Mouse (Mus musculus): Measurements from ENCODE around the gene Smok3b. TPM values are rescaled to one million over a fixed set of nuclear protein-coding genes. Genes with fewer than 3 reads are reported as not detected.
"Not testable (repeated sequence)": the region's sequence is repeated elsewhere in the genome, so short reads cannot be mapped to it uniquely, and the experiment has no call there.

The Smok3b gene
- polyA plus RNA-seq, 1 experiment from 2014 or later: not detected

GRCm38 (mm10) chr5:138019577-138019976 lies 1.7 kb upstream of the Smok3b start:
- H3K4me1 ChIP-seq; H3K4me2 ChIP-seq; H3K9me3 ChIP-seq; H3K27me3 ChIP-seq; H3K4me3 ChIP-seq (replicated peaks); H3K36me3 ChIP-seq (replicated peaks); ATAC-seq (ENCODE audit: low FRiP score); H3K27ac ChIP-seq; H3K9ac ChIP-seq: not testable (repeated sequence)
- 85% methylated on average over 4 of the region's 4 CpGs for WGBS

GRCm38 (mm10) chr5:138052894-138053293 lies 31.7 kb downstream of the Smok3b start, which contains the start of gene Smok3c:
Smok3c (plus strand) TSS chr5:138053194.
- H3K4me2 ChIP-seq; H3K36me3 ChIP-seq (replicated peaks); H3K4me1 ChIP-seq; H3K27me3 ChIP-seq; H3K4me3 ChIP-seq (replicated peaks); H3K9me3 ChIP-seq; ATAC-seq (ENCODE audit: low FRiP score); H3K9ac ChIP-seq; H3K27ac ChIP-seq: not testable (repeated sequence)
- no CpG with 5 or more reads among the region's 5 CpGs for WGBS

DNA sequence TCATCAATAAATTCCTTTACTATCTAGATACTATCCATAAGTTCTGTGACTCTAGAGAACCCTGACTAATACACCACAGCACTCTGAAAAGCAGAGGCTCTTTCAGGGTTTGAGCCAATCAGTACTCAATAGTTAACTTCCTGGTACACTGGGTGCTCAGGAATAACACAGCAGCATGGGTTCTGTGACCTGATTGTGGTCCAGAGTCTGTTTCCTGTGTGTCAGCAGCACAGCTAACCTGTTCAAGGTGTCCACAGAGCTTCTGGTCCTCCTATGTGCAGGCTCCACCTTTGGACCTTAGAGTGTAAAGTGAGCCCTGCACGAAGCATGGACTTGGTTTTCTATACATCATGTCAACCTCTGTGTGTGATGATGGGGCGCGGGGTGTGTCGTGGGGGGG lies 52.6 kb downstream of the Smok3b start:
- no peak overlapping the region for H3K9ac ChIP-seq
- no peak overlapping the region for H3K4me2 ChIP-seq
- H3K4me1 ChIP-seq: no peaks in the 10 kb centered on the region
- H3K27ac ChIP-seq: no peak overlapping the region
- H3K4me3 ChIP-seq (replicated peaks): no peak overlapping the region
- H3K27me3 ChIP-seq: no peaks in the 10 kb centered on the region
- 87% methylated on average over 4 of the region's 4 CpGs for WGBS
- no peaks in the 10 kb centered on the region for H3K36me3 ChIP-seq (replicated peaks)
- no peak for ATAC-seq (ENCODE audit: low FRiP score)
- no peaks in the 10 kb centered on the region for H3K9me3 ChIP-seq

- Histone ChIP-seq H3K36me3 (replicated peaks) (no peaks in the 10 kb centered on the region), H3K4me1 (no peaks in the 10 kb centered on the region), H3K9me3 (no peaks in the 10 kb centered on the region), H3K4me2 (no peak overlapping the region), H3K4me3 (replicated peaks) (no peak overlapping the region), H3K9ac (no peak overlapping the region), H3K27ac (no peak overlapping the region), H3K27me3 (peaks cover 3% of the 10 kb centered on the region; the same call in 1 of the 2 replicates)
- WGBS: 77% methylated on average over 3 of the region's 3 CpGs
- no peak for ATAC-seq (ENCODE audit: low FRiP score)
Measured at GRCm38 (mm10) chr5:138075684-138076083, 54.5 kb downstream of the Smok3b start.

DNA sequence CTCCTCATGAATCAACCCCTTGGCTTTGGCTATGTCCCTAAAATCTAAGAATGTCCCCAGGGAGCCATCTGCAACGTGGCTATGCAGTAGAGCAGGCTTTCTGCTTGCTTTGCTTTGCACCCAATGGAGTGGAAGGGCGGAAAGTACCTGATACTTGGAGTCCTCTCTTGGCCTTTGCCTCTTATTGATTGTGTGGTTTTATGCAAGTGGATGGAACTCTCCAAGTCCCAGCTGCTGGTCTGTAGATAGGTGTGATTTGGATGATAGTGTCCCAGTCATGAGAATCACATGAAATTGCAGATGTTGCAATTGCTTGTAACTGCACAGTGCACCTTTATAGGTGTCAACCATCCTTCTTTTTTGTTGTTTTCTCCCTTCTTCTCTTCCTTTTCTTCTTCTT lies 54.9 kb downstream of the Smok3b start:
- ATAC-seq (ENCODE audit: low FRiP score): no peak
- Histone ChIP-seq H3K4me2 (no peak overlapping the region), H3K27ac (no peak overlapping the region), H3K36me3 (replicated peaks) (no peaks in the 10 kb centered on the region), H3K4me3 (replicated peaks) (no peak overlapping the region), H3K27me3 (peaks cover 3% of the 10 kb centered on the region; the same call in 1 of the 2 replicates), H3K9ac (no peak overlapping the region), H3K9me3 (no peaks in the 10 kb centered on the region), H3K4me1 (no peaks in the 10 kb centered on the region)
- 55% methylated on average over 2 of the region's 2 CpGs for WGBS

- H3K36me3 ChIP-seq (replicated peaks): no peaks in the 10 kb centered on the region
- 90% methylated on average over 5 of the region's 5 CpGs for WGBS
- H3K27me3 ChIP-seq: peaks cover 8% of the 10 kb centered on the region
- no peaks in the 10 kb centered on the region for H3K9me3 ChIP-seq
- H3K9ac ChIP-seq: no peak overlapping the region
- H3K4me2 ChIP-seq: no peak overlapping the region
- H3K27ac ChIP-seq: no peak overlapping the region
- no peak overlapping the region for H3K4me3 ChIP-seq (replicated peaks)
- ATAC-seq (ENCODE audit: low FRiP score): no peak
- no peaks in the 10 kb centered on the region for H3K4me1 ChIP-seq
Measured at GRCm38 (mm10) chr5:138080456-138080855, 59.2 kb downstream of the Smok3b start.

GRCm38 (mm10) chr5:138081446-138081845 lies 60.2 kb downstream of the Smok3b start:
- no peak overlapping the region for H3K27ac ChIP-seq
- no peak overlapping the region for H3K4me3 ChIP-seq (replicated peaks)
- H3K27me3 ChIP-seq: peaks cover 8% of the 10 kb centered on the region
- ATAC-seq (ENCODE audit: low FRiP score): no peak
- WGBS: 84% methylated on average over 9 of the region's 9 CpGs
- no peak overlapping the region for H3K9ac ChIP-seq
- H3K36me3 ChIP-seq (replicated peaks): no peaks in the 10 kb centered on the region
- no peak overlapping the region for H3K4me2 ChIP-seq
- H3K9me3 ChIP-seq: no peaks in the 10 kb centered on the region
- peaks cover 6% of the 10 kb centered on the region for H3K4me1 ChIP-seq

GRCm38 (mm10) chr5:138083318-138083900 lies 62.2 kb downstream of the Smok3b start:
- no peak overlapping the region for H3K4me2 ChIP-seq
- WGBS: 71% methylated on average over 2 of the region's 2 CpGs
- peaks cover 7% of the 10 kb centered on the region; the same call in 1 of the 2 replicates for H3K36me3 ChIP-seq (replicated peaks)
- no peak overlapping the region for H3K9ac ChIP-seq
- H3K27ac ChIP-seq: no peak overlapping the region
- peaks cover 18% of the 10 kb centered on the region for H3K4me1 ChIP-seq
- H3K9me3 ChIP-seq: no peaks in the 10 kb centered on the region
- H3K4me3 ChIP-seq (replicated peaks): no peak overlapping the region
- peaks cover 8% of the 10 kb centered on the region for H3K27me3 ChIP-seq
- no peak for ATAC-seq (ENCODE audit: low FRiP score)

- no peak overlapping the region for H3K4me3 ChIP-seq (replicated peaks)
Measured at GRCm38 (mm10) chr5:138083936-138084335, 62.7 kb downstream of the Smok3b start.

DNA sequence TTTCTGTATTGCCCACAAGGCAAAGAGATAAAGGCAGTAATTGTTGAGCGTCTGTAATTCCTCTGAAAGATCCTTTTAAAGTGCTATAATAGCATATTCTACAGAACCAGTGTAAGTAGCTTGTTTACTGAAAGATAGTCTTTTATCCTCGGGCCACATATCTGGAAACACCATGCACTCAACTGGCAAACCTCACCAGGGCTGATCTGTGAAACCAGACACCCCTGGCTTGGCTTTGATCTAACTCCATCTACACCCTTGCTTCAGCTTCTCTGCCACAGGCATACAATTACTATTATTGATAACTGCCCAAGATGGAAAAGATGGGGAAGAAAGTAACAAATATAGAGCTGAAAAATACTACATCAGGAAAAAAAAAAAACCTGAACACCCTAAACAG lies 63.3 kb downstream of the Smok3b start:
- Histone ChIP-seq H3K9me3 (no peaks in the 10 kb centered on the region), H3K27ac (no peak overlapping the region), H3K9ac (peak overlapping the region; percentile 97; the same call in 1 of the 2 replicates), H3K4me2 (peak overlapping the region; percentile 73), H3K4me1 (peaks cover 24% of the 10 kb centered on the region), H3K4me3 (replicated peaks) (peak overlapping the region; percentile 89; the same call in 1 of the 2 replicates), H3K27me3 (peaks cover 6% of the 10 kb centered on the region; the same call in 1 of the 2 replicates), H3K36me3 (replicated peaks) (peaks cover 15% of the 10 kb centered on the region)
- ATAC-seq (ENCODE audit: low FRiP score): peak; percentile 20; the same call in 1 of the 2 replicates
- WGBS: 77% methylated on average over 2 of the region's 2 CpGs

More at GRCm38 (mm10) chr5:138083936-138084335, 62.7 kb downstream of the Smok3b start:
- Histone ChIP-seq H3K4me2 (no peak overlapping the region), H3K36me3 (replicated peaks) (peaks cover 11% of the 10 kb centered on the region), H3K4me1 (peaks cover 22% of the 10 kb centered on the region), H3K27ac (no peak overlapping the region), H3K9me3 (no peaks in the 10 kb centered on the region), H3K9ac (no peak overlapping the region), H3K27me3 (peaks cover 8% of the 10 kb centered on the region)
- no peak for ATAC-seq (ENCODE audit: low FRiP score)
- WGBS: 89% methylated on average over 2 of the region's 2 CpGs

DNA sequence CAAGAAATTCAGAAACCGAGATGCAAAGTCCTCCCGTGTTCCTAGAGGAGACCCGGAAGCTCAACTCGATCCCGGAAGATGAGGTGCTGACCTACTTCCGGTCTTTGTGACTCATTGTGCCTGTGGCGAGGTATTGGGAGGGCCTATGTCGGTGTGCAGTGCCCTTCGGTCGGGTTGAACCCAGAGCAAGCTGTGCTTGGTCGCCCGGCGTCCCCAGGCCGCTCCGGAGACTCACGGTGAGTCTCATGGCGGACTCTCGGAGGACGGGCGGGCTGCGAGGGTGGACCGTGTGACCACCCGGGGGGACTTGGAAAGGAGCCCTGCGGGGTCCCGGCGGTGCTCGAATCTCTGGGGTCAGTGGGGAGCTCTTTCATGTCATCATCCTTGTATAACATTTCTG lies 63.8 kb downstream of the Smok3b start, which contains the start of gene Zkscan1:
TSS of gene Zkscan1 (plus strand) at position 89 of the 400 bp plus-strand sequence.
- peak; percentile 95 for ATAC-seq (ENCODE audit: low FRiP score)
- Histone ChIP-seq H3K4me2 (peak within 1 kb of the TSS; percentile 73), H3K9me3 (no peaks in the 10 kb centered on the region), H3K36me3 (replicated peaks) (peaks cover 15% of the 10 kb centered on the region), H3K9ac (peak within 1 kb of the TSS; percentile 97), H3K27me3 (peaks cover 6% of the 10 kb centered on the region; the same call in 1 of the 2 replicates), H3K27ac (peak within 1 kb of the TSS; percentile 88), H3K4me3 (replicated peaks) (peak within 1 kb of the TSS; percentile 89), H3K4me1 (peaks cover 24% of the 10 kb centered on the region)
- WGBS: 0% methylated on average over 27 of the region's 27 CpGs

DNA sequence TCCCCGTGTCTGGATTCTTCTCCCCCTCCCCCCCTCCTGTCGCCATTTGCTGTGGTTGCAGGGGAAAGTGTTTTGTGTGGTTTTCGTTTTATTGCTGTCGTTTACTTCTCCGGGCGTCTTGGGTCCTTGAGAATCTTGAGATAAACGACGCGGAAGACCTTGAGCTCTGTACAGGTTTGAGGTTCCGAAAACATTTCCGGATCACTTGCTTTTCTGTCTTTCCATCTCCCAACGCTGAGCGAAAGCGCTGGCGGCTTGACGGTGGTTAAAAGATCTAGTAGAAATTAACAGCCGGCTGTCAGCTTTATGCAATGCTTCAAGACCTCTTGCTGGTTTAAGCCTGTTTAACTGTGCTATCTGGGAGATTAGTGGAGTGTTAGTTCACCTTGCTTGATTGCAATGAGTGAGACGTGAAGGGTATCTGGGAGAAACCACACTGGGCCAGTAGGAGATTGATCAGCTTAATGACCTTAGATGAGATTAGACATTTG lies 64.2 kb downstream of the Smok3b start:
- Histone ChIP-seq H3K27ac (peak overlapping the region; percentile 88), H3K36me3 (replicated peaks) (peaks cover 15% of the 10 kb centered on the region), H3K27me3 (peaks cover 6% of the 10 kb centered on the region; the same call in 1 of the 2 replicates), H3K9ac (peak overlapping the region; percentile 97), H3K4me3 (replicated peaks) (peak overlapping the region; percentile 89), H3K4me1 (peaks cover 25% of the 10 kb centered on the region), H3K4me2 (peak overlapping the region; percentile 73), H3K9me3 (no peaks in the 10 kb centered on the region)
- WGBS: under 1% methylated on average over 18 of the region's 18 CpGs
- no peak for ATAC-seq (ENCODE audit: low FRiP score)

- H3K9ac ChIP-seq: 0 out of 2 replicates have a peak overlapping the region, but pooled peaks have one; percentile 97
- H3K4me3 ChIP-seq (replicated peaks): peak overlapping the region; percentile 89; the same call in 1 of the 2 replicates
- WGBS: 87% methylated on average over 3 of the region's 3 CpGs
Measured at GRCm38 (mm10) chr5:138086842-138087241, 65.6 kb downstream of the Smok3b start.

More at GRCm38 (mm10) chr5:138086842-138087241, 65.6 kb downstream of the Smok3b start:
- Histone ChIP-seq H3K27ac (no peak overlapping the region), H3K9me3 (no peaks in the 10 kb centered on the region), H3K27me3 (peaks cover 1% of the 10 kb centered on the region; the same call in 1 of the 2 replicates), H3K4me1 (peaks cover 26% of the 10 kb centered on the region), H3K4me2 (peak overlapping the region; percentile 73), H3K36me3 (replicated peaks) (peaks cover 15% of the 10 kb centered on the region)
- ATAC-seq (ENCODE audit: low FRiP score): no peak

All from forebrain, embryonic 12.5 days (tissue).